Mouse (Mus musculus): ENCODE measurements at regions not wholly inside any gene's neighbourhood (a gene's known extent, or its start where the extent isn't known, plus 50 kb on each side); places are given as distances from the start of the nearest gene placed in this dataset.
A peak's percentile ranks its signal among the peaks of the same experiment; 100 is the strongest.

DNA sequence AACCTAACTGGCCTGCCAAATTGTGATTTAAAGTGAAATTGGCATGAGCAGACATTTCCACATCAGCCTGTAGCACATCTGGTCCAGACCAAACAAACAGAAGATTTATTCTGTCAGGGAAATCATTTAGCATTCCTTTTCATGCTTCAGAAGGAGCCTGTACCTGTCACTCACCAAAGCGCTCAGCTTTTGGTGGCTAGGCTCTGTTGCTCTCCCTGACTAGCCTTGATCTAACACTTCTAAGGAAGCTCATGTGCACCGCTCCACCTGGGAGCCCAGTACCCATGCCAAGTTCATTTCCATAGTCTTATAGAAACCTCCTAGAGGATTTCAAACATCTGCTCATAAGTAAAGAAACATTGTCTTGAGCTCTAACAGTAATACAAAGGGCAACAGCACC, 253.8 kb upstream of the Tfap2d start:
- intact Hi-C loops (cut with DNase I): no loop called here
- no peak for DNase-seq (ENCODE audit: low spot score in 2 of 2)

DNA sequence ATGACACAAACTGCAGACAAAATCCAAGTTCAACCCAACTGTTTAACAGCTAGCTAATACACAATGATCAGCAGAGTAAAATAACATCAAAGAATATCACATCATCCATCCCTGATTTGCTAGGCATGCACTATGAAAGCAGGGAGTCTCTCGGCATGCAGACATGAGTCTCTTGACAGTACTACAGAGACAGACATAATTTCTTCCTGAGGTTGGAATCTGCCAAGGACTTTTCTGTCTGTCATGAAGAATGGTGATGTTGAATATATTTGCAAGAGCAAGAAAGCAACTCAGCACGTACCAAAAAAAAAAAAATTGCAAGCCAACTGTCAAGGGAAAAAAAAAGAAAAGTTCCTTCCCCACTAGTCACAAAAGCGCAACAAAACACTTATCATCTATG, 245.4 kb upstream of the Tfap2d start:
- intact Hi-C loops (cut with DNase I): no loop called here
- DNase-seq (ENCODE audit: low spot score in 2 of 2): no peak

- no peak for DNase-seq (ENCODE audit: low spot score in 2 of 2)
These were observed 199.6 kb upstream of the Tfap2d start for GRCm38 (mm10) chr1:18903266-18903665.

DNA sequence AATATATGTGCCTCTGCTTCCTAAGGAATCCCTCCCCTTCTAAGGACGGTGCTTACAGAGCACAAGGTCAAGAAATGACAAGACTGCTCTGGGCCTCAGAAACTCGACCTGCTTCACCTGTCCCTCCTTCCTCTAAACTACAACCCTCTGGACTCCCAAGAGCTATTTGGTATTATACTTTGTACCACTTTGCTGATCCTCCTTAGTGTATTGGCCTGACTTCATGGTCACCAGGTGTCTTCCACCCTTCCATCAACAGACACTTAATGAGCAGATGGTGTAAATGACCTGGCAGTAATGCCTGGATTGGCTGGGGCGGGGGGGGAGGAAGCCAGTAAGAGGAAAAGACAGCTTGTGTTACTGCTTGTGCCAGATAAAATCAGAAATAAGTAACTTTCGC, 199.1 kb upstream of the Tfap2d start:
- intact Hi-C loops (cut with DNase I): no loop called here
- no peak for DNase-seq (ENCODE audit: low spot score in 2 of 2)

More at GRCm38 (mm10) chr1:18903266-18903665, 199.6 kb upstream of the Tfap2d start:
- intact Hi-C loops (cut with DNase I): no loop called here

- DNase-seq (ENCODE audit: low spot score in 2 of 2): no peak
- intact Hi-C loops (cut with DNase I): no loop called here
These were observed 191.2 kb upstream of the Tfap2d start for GRCm38 (mm10) chr1:18911578-18911977.

DNA sequence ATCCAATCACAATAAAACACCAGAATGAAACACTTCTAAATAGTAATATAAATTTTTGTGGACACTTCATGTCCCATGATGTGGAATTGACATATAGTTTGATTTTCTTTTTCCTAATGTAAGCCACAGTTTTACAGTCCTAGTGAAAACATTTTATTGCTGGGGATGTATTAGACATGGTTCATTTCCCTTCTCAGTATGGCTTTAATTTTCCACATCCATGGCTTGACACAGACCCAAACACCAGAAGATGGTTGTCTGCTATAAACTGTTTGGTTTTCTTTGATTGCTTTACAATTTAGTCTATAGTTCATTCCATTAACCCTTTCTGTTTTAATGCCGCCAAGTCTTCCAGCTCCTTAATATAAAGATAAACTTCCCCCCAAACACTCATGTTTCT, 146.5 kb upstream of the Tfap2d start:
- no peak for DNase-seq (ENCODE audit: low spot score in 2 of 2)
- intact Hi-C loops (cut with DNase I): no loop called here

GRCm38 (mm10) chr1:18956975-18957374, 145.8 kb upstream of the Tfap2d start:
- DNase-seq (ENCODE audit: low spot score in 2 of 2): no peak
- intact Hi-C loops (cut with DNase I): no loop called here

DNA sequence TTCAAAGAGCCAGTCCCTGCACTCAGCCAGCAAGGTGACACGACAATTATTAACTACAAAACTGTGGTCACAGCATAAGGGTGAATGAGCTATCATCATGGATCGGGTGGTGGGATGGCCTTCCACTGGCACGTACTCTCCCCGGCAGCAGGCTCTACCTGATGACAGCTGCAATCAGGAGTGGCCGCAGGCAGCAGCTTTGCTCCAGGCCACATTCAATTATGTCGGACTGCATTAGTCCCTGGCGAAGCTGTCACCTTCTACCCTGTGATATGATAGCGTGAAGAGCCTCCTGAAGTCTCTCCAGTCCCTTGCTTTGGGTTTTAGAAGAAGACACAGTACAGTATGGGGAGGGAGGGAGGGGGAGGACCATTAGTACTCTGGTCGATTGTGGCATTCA, 141.4 kb upstream of the Tfap2d start:
- intact Hi-C loops (cut with DNase I): no loop called here
- no peak for DNase-seq (ENCODE audit: low spot score in 2 of 2)

GRCm38 (mm10) chr1:18961889-18962288, 140.9 kb upstream of the Tfap2d start:
- intact Hi-C loops (cut with DNase I): no loop called here
- peak in 1 of 2 experiments; percentile 47 for DNase-seq (ENCODE audit: low spot score in 2 of 2)

DNA sequence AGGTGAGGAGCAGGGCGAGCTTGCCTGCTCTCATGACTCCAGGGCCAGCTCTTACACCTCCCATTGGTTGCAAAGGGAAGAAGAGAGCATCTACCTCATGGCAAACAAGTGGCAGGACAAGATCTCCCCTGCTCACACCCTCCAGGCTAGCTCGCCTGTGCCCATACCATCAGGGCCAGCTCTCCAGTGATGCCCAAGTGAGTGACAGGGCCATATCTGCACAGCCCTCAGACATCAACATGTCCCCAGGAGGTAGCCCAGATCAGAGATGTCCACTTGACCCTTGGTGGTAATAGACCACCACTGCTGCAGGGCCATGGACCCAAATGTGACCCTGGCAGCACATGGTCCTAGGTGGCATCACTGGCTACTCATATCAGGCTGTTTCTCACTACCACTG, 133.9 kb upstream of the Tfap2d start:
- DNase-seq (ENCODE audit: low spot score in 2 of 2): no peak
- intact Hi-C loops (cut with DNase I): no loop called here

DNA sequence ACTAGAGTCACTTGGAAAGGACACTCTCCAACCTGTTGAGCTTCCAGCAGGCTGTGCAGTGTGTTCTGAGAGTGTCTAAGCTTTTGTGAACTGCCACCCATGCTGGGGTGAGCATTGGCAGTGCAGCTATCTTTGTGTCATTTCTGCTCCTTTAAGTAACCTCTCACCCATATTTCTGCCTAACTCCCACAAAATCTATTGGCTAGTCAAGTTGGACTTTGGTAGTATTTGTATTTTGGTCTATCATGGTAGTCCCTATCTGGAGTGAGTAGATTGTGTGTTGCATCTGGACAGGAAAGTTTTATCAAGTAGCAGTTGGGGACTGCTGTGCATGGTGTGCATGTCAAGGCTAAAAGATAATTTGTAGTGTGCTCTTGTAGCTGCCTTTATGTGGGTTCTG, 132.6 kb upstream of the Tfap2d start:
- no peak for DNase-seq (ENCODE audit: low spot score in 2 of 2)

GRCm38 (mm10) chr1:18973826-18974620, 128.8 kb upstream of the Tfap2d start:
- intact Hi-C loops (cut with DNase I): no loop called here
- no peak for DNase-seq (ENCODE audit: low spot score in 2 of 2)

More for the DNA sequence above, 132.6 kb upstream of the Tfap2d start:
- intact Hi-C loops (cut with DNase I): no loop called here

DNA sequence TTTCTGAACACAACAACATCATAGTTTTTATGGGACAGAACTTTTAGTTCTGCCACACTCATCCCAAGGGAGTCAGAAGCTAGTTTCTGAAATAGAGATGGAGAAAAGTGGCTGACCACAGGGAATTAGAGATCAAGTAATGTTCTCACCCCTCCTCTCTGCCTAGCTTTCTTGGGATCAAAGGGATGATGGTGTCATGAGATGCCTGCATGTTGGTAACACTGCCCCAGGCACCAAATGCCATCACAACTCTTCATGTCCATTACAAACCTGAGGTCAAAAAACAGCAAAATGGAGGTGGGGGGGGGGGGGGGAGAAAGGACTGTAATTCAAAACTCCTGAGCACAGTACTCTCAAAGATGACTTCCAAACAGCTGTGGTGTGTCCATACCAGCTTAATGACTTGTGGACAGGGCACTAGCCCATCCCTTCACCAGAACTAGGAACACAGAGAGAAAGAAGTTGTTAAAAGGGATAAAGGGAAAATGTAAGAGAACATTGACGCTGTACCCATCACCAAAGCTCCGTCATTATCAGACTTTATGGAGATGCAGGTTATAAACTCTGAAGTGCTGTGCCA, 127.9 kb upstream of the Tfap2d start:
- no peak for DNase-seq (ENCODE audit: low spot score in 2 of 2)
- intact Hi-C loops (cut with DNase I): no loop called here

GRCm38 (mm10) chr1:18975500-18975899, 127.3 kb upstream of the Tfap2d start:
- intact Hi-C loops (cut with DNase I): no loop called here
- DNase-seq (ENCODE audit: low spot score in 2 of 2): no peak

GRCm38 (mm10) chr1:18976705-18977309, 126.0 kb upstream of the Tfap2d start:
- peak in 1 of 2 experiments; percentile 14 for DNase-seq (ENCODE audit: low spot score in 2 of 2)
- intact Hi-C loops (cut with DNase I): loop anchor here (2.0 kb wide), 1 partner anchor 616 kb away; no protein-coding TSS in a partner anchor

DNA sequence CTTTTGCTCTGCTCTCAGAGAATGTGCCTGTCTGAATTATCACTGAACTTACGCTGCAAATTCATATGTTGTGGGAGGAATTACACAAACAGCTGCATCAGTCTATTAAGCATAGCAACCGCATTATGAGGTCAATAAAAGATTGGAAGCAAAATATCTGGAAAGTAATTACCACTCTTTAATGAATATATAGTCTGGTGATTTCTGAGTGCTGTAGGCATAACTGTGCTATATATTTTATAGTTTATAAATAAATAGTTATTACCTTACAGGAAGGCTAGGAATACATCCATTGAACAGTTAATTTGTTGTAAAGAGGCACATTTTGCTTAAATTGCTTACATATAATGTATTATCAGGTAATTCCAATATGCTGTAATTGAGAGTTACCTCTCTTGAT, 123.7 kb upstream of the Tfap2d start:
- intact Hi-C loops (cut with DNase I): no loop called here

GRCm38 (mm10) chr1:19016778-19017177, 86.0 kb upstream of the Tfap2d start:
- no peak for DNase-seq (ENCODE audit: low spot score in 2 of 2)
- intact Hi-C loops (cut with DNase I): no loop called here

More for the DNA sequence above, 123.7 kb upstream of the Tfap2d start:
- no peak for DNase-seq (ENCODE audit: low spot score in 2 of 2)
